Mouse (Mus musculus) right cerebral cortex, postnatal 4 days (tissue): ENCODE results near the gene Ubqlnl.
A peak's percentile ranks its signal among the peaks of the same experiment; 100 is the strongest.

ENCODE experiments used
- DNase-seq: peaks from one replicate; pipeline ENCODE4 v3.0.0-alpha.2; 2022

Ubqlnl gene

DNA sequence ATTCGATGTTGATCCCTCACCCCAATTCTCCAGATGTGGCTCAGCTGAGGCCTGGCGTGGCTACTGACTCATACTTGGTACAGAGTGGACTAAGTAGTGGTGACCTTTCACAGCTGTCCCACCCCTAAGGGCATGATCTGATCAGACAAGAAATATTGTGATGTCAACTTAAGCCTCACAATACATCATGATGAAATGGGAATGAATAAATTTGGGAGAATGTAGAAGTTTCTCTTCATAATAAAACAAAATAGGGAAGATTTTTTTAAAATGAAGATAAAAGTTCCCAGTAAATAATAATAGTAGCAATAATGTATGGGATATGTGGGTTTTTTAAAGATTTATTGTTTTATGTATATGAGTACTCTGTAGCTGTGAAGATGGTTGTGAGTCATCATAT is at the start of gene Ubqlnl:
Gene Ubqlnl (minus strand): TSS at position 101 of the 400 bp plus-strand sequence.
- no peak for DNase-seq

DNA sequence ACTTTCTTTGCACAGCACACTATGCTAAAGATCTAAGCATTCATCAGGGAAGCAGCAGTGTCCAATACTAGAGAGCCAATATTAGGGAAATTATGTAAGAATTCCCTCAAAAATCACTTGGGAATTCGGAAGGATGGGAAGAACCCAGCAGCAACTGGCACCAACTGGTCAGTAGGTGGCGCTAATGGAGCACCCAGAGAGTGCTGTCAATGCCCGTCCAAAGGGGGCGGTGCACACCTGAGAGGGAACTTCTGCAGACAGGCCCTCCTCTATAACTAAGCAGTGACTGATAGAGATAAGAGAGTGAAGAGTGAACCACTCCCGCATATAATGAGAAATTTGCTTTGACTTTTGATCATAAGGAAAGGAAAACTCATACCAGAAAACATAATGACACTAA is 49.5 kb upstream of the Ubqlnl start:
- DNase-seq, result peak; percentile 32

DNA sequence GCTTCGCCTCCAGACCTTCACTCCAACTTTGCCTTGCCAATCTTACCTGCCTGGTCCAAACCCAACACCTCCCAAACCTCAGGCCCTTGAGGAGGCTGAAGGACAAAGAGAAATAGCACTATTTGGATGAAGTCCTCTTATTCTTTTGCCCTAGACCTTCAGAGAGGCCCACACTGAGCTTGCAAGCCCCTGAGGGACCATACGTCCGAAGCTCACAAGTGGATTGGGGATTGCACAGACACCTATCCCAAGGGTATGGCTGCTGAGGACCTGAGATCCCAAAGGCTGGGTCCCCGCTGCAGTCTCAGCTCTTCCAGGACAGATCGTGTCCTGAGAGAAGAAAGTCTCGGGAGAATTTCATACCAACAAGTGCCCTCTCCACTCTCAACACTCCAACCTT is 45.5 kb upstream of the Ubqlnl start, which contains the start of gene Olfr649:
Gene Olfr649 (minus strand): TSS at position 101 of the 400 bp plus-strand sequence.
- DNase-seq, result no peak

DNA sequence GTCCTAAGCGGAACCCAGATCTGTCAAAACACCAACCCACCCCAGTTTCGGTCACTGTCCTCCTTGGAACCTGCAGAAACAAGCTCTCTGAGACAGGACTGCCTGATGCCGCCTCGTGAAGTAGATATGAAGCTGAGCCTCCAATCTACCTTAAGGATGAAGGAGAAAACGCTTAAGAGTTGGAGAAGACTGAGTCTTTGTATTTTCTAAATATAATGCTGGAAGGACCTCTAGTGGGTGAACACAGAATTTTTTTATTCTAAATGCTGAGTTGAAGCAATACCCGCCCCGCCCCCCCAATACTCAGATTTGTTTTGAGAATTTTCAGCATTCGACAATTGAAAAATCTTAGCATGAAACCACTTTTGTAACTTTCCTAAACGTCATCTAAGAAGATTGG is 40.9 kb upstream of the Ubqlnl start:
- no peak for DNase-seq

DNA sequence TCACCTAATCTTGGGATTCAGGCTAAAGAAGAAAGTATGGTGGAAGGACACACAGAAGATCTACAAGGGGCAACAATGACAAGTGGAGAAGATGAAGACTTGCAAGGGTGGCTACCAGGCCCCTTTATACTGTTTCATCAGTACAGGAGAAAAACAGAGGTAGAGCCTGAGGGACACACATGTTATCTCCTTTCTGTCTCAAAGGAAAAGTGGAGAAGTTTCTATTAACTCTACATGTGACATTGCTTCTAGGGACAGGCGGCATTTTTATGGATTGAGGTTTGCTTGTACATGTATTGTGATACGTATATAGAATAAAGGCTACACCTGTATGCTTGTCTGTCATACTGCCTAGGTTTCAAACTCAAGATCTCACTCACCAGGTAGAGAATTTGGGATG is 32.9 kb upstream of the Ubqlnl start, which contains the start of gene Olfr648:
Gene Olfr648 (minus strand): TSS at position 101 of the 400 bp plus-strand sequence.
- no peak for DNase-seq

DNA sequence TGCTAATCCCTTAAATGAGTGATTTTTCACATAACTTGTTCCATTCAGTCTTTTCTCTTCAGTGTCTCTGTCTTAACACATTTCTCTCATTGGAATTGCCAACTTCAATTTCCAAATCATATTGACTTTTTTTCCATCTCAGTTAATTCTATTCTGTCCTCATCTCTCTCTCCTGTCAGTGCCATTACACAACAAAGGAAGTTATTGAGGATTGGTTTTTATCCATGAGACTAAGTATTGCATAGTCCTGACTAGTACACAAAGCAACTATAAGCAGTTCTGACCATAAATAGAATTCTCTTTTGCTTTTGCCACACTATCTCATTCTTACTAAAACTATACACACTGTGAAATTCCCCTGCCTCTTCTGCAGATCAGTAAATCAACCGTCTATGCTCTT is 28.7 kb upstream of the Ubqlnl start:
- DNase-seq, result no peak

DNA sequence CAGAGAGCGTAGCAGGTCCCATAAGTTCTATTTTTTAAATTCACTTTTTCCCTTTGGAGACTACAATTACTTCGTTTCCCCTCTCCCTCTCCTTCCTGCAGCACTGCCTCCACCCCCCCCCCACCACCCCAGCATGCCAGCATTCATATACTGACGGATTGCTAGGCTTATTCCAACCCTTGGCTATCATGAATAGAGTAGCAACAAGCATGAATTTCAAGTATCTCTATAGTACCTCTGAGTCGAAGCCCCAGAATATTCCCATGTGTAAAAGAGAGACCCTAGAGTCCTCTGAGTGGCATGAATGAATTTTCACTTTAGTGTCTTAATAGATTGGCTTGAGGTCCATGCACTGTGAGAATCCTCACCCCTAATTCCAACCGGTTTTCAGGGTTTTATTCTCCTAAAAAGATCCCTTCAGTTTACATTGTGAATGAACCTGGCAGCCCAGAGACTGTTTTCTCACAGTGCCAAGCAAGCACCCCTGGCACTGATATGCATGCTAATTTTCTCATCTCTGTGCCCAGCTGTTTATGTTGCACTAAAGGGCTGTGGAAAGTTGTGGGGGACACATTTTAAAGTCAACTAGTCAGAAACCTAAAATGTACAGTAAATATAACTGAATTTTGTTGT is 28.2 kb upstream of the Ubqlnl start:
- no peak for DNase-seq

DNA sequence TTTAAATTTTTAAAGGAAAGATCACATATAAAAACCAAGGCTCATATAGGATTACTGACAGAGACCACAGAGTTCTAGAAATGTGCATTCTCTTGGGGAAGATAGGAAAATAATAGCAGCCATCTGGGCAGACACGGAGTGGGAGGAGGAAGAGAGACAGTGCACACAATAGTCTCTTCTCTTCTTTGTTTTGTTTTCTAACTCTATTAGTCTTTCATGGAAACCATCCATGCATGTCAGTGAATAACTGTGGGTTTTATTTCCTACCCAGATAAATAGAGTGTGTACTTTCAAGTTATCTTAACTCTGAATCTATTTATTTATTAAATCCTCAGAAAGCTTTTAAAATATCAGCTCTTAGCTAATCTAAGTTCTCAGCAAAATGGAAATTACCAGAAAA is 24.7 kb upstream of the Ubqlnl start:
- no peak for DNase-seq

DNA sequence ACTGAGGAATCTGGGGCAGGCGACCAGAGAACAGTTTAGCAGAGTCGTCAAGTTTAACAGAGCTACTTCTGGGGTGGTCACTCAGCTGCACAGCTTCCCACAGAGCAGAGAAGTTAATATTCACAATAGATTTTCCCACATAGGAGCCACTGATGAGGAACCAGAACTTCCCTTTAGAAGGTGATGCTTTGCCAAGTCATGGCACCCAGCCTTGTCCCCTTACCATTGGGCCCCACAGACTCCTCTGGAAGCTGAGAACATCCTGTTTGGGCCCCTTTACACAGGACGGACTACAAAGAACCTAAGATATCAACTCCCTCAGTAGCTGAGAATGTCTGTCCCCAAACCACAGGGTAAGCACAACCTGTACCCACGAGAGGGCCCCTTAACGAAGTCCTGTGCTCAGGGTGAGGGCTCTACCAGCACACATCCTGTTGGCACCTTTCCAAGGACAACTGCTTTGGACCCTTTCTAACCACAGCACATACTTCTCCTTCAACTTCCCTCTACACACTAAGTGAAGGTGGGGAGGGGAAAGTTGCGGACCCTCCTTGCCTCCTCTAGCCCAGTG is 19.4 kb upstream of the Ubqlnl start:
- DNase-seq, result no peak

DNA sequence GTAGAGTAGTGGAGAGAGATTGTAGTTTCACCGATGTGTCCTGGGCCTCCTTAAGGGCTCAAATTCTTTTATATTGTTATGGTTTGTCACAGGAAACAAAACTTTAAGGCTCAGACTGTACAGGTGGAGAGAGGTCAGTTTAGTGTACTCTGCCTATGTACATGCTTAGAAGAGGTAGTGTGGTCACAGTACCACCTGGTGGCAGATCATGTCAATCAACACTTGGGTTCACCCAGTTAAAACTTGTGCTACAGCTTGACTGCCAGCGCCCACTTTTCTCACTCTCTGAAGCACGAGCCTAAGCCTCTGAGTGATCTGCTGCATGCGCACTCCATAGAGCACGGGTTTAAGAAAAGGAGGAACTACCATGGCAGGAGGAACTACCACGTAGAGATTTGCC is 16.7 kb upstream of the Ubqlnl start:
- DNase-seq, result no peak

DNA sequence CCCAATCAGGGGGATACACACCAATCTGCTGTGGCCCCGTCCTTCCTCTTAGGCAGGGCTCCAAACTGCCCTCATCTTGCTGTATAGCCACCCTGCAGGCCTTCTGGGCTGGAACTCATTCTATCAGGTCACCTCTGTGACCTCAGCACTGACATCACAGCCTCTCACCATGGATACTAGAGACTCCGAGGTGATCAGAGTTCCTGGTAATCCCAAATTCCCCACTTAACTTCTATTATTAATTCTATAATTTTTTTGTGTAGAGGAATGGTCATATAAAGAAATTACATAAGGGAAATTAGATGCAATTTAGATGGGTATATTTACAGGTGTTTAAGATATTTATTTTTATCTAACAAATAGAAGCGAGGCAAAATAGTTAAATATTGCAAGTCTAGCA is 7.2 kb downstream of the Ubqlnl start, which contains the start of gene Ubqln3:
Gene Ubqln3 (minus strand): TSS at position 101 of the 400 bp plus-strand sequence.
- DNase-seq, result no peak

DNA sequence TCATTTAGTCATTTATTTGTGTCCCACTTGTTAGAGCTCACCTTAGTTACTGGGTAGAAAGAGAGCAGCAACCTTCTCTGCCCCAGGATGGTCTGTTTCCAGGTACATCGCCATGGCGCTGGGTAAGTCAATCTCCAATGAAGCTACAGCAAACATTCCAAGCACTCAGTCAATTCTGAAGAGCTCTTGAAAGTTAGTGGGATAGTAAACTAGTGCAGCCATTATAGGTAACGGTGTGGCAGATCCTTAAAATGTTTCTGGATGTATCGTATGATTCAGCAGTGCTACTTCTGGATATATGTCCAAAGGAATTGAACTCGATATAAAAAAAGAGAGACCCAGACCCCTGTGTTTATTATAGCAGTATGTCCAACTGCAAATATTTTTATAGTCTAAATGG is 13.1 kb downstream of the Ubqlnl start, which contains the start of gene Olfr643:
Gene Olfr643 (minus strand): TSS at position 101 of the 400 bp plus-strand sequence.
- no peak for DNase-seq

DNA sequence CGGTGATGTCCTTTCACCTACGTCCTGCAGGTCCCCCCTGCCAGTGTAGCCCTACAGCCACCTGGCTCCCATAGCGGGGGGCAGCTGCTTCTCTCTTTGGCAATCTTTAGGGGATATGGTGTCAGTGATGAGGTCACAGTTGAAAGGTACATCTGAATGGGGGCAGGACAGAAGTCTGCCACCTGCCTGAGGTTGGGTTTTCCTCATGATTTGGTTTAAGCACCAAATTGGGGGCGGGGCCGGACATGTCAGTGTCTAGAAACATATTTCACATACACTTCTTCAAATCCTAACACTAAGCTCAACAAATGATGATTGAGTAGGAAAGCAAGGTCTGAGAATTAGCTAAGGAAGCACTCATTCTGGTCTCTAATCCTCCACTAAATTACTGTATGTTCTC is 20.6 kb downstream of the Ubqlnl start, which contains the start of gene Ubqln5:
Gene Ubqln5 (minus strand): TSS at position 101 of the 400 bp plus-strand sequence.
- no peak for DNase-seq

DNA sequence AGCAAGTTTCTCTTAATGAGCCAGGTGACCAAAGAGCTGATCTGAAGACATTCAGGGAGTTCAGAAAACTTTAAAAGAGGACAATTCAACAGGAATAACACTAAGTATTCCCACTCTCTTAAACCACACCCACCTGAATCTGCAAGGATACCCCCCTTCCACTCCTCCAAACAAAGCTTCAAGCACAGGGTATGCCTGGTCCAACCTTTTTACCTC is 45.7 kb downstream of the Ubqlnl start, which contains the start of gene Olfr646:
Gene Olfr646 (plus strand): TSS at position 117 of the 216 bp plus-strand sequence.
- no peak for DNase-seq

DNA sequence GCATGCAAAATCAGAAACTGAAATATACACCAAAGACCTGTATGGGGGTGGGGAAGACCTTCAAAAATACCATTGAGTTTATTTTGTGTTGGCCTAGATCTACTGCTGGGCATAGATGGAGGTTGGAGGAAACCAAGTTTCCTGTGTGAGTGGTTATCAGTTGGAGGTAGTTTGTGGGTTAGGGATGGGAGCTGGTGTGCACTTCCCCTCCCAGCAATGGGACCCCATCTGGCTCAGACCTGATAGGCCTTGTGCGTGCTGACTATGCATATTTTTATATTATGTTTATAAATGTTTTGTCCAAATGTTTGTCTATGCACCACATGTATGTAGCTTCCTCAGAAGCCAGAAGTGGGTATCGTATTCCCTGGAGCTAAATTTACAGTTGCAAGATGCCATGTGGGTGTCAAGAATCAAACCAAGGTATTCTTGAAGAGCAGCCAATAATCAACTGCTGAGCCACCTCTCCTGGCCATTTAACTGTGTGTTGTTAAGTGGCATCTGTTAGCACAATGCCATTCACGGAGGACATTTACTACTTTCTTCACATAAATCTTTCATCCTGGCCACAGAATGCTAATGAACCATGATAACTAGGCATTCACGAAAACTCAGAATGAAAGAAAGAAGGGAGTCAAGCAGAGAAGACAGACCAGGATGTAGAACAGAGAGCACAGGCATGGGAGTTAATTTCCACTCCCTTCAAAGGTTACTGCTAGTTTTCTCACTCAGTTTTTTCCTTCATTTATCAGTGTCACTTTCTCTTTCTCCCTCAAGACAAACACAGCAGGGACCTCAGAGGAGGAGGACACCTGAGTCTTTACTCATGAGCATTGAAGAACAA is 46.2 kb downstream of the Ubqlnl start:
- DNase-seq, result no peak
